Mouse (Mus musculus): ENCODE data around the gene Tssk2. TPM values are rescaled to one million over a fixed set of nuclear protein-coding genes. Genes with fewer than 3 reads are reported as not detected.

Gene Tssk2
- polyA plus RNA-seq, 1 experiment from 2014 or later = 0.09 TPM

Other genes starting within 250 kb of the Tssk2 start
- gene Med15, start 165.7 kb upstream of the Tssk2 start, polyA plus RNA-seq (2015; fragmentation: Nextera tagmentation; extraction: Ambion mirVana) = 38.3 and 42.6 TPM in 2 replicates
- gene Klhl22, start 139.0 kb upstream of the Tssk2 start, polyA plus RNA-seq (2015; fragmentation: Nextera tagmentation; extraction: Ambion mirVana) = 57.4 and 57.6 TPM in 2 replicates
- 15.8 and 18.5 TPM in 2 replicates for gene Scarf2, start 101.4 kb upstream of the Tssk2 start, polyA plus RNA-seq (2015; fragmentation: Nextera tagmentation; extraction: Ambion mirVana)
- not detected in 2 replicates for gene B830017H08Rik, start 65.5 kb upstream of the Tssk2 start, polyA plus RNA-seq (2015; fragmentation: Nextera tagmentation; extraction: Ambion mirVana)
- 2.6 and 2.7 TPM in 2 replicates for gene Car15, start 60.3 kb upstream of the Tssk2 start, polyA plus RNA-seq (2015; fragmentation: Nextera tagmentation; extraction: Ambion mirVana)
- 0.26 and 0.32 TPM in 2 replicates for gene Gm20518, start 7.0 kb upstream of the Tssk2 start, polyA plus RNA-seq (2015; fragmentation: Nextera tagmentation; extraction: Ambion mirVana)
- not detected in 2 replicates for gene Tssk1, start 4.4 kb upstream of the Tssk2 start, polyA plus RNA-seq (2015; fragmentation: Nextera tagmentation; extraction: Ambion mirVana)
- 74.6 and 80.5 TPM in 2 replicates for gene Dgcr2, start 75 bp upstream of the Tssk2 start, polyA plus RNA-seq (2015; fragmentation: Nextera tagmentation; extraction: Ambion mirVana)
- gene Ess2, start 12.7 kb downstream of the Tssk2 start, polyA plus RNA-seq (2015; fragmentation: Nextera tagmentation; extraction: Ambion mirVana) = 31.7 and 35.5 TPM in 2 replicates
- not detected in 2 replicates for gene Gsc2, start 16.4 kb downstream of the Tssk2 start, polyA plus RNA-seq (2015; fragmentation: Nextera tagmentation; extraction: Ambion mirVana)
- gene Slc25a1, start 29.6 kb downstream of the Tssk2 start, polyA plus RNA-seq (2015; fragmentation: Nextera tagmentation; extraction: Ambion mirVana) = 124 and 134 TPM in 2 replicates
- gene Vpreb2, start 81.8 kb downstream of the Tssk2 start, polyA plus RNA-seq (2015; fragmentation: Nextera tagmentation; extraction: Ambion mirVana) = 0.27 TPM in 1 of 2 replicates, not detected in the other
- gene Dgcr6, start 154.2 kb downstream of the Tssk2 start, polyA plus RNA-seq (2015; fragmentation: Nextera tagmentation; extraction: Ambion mirVana) = 77.8 and 78.2 TPM in 2 replicates
- 13.1 and 14.8 TPM in 2 replicates for gene Prodh, start 191.6 kb downstream of the Tssk2 start, polyA plus RNA-seq (2015; fragmentation: Nextera tagmentation; extraction: Ambion mirVana)
- 3.0 and 4.3 TPM in 2 replicates for gene Rtn4r, start 229.0 kb downstream of the Tssk2 start, polyA plus RNA-seq (2015; fragmentation: Nextera tagmentation; extraction: Ambion mirVana)